Mouse (Mus musculus) heart, adult 2 months (tissue): Measurements from ENCODE around the gene Cutal. TPM values are rescaled to one million over a fixed set of nuclear protein-coding genes. Genes with fewer than 3 reads are reported as not detected.

Experiments
- DNase-seq, 2 experiments: peaks; one replicate each; pipeline ENCODE4 v3.0.0; 2021
- H3K27ac ChIP-seq: fragments of 200-600 bp; 2 replicates; pipeline ENCODE4 v1.8.1; 2022
- H3K27me3 ChIP-seq: fragments of 200-500 bp; 2 replicates; pipeline ENCODE4 v1.6.1; 2012; ENCODE audit warnings: mild to moderate bottlenecking, low read length, inconsistent platforms, mixed read lengths; ENCODE audit not compliant: control insufficient read depth, insufficient read depth
- H3K36me3 ChIP-seq: fragments of 200-500 bp; 2 replicates; pipeline ENCODE4 v1.6.1; 2012; ENCODE audit warnings: low read length, inconsistent platforms; ENCODE audit not compliant: control insufficient read depth, insufficient read depth
- H3K4me1 ChIP-seq: fragments of 200-500 bp; 2 replicates; pipeline ENCODE4 v1.6.1; 2011; ENCODE audit warnings: low read length; ENCODE audit not compliant: control insufficient read depth, insufficient read depth
- H3K4me3 ChIP-seq: fragments of 200-600 bp; 2 replicates; pipeline ENCODE4 v1.8.1; 2022
- H3K79me2 ChIP-seq: fragments of 200-500 bp; replicated peaks from 2 replicates; pipeline ENCODE4 v1.6.1; 2012; ENCODE audit warnings: mild to moderate bottlenecking, inconsistent platforms, low read length, moderate library complexity, mixed read lengths; ENCODE audit not compliant: control insufficient read depth, insufficient read depth
- H3K9ac ChIP-seq: fragments of 200-500 bp; 2 replicates; pipeline ENCODE4 v1.6.1; 2012; ENCODE audit warnings: low read depth, mild to moderate bottlenecking, control low read depth, inconsistent platforms, low read length, mixed read lengths
- CTCF ChIP-seq: fragments of 200-600 bp; IDR thresholded peaks from 2 replicates; pipeline ENCODE4 v1.8.1; 2022; ENCODE audit warnings: antibody characterized with exemption, mild to moderate bottlenecking, moderate library complexity
- EP300 ChIP-seq: fragments of 200-500 bp; IDR thresholded peaks from 2 replicates; pipeline ENCODE4 v1.6.1; 2011; ENCODE audit warnings: low read depth, low read length, control low read depth; ENCODE audit not compliant: insufficient read depth
- POLR2A ChIP-seq: fragments of 200-500 bp; IDR thresholded peaks from 2 replicates; pipeline ENCODE4 v1.6.1; 2011; ENCODE audit warnings: mild to moderate bottlenecking, low read depth, low read length, control low read depth; ENCODE audit not compliant: insufficient read depth
- WGBS: fragments of 180-500 bp; shearing (Covaris S2); methylation state at CpG from one replicate; pipeline ENCODE4 v1.1.7; 2018; 5-methylcytosine and 5-hydroxymethylcytosine counted together
- intact Hi-C: fragments of 180-260 bp; cut with DNase I; formaldehyde crosslinking; loops from one replicate; pipeline ENCODE4 v1.15.1; 2025
- polyA plus RNA-seq: library from polyadenylated mRNA; depleted of rRNA; stranded (reverse); fragments of >200 nt; gene quantifications from 2 replicates; pipeline ENCODE4 v1.2.3, GENCODE M21; 2012
- total RNA-seq, 2 experiments: library from RNA; stranded (reverse); gene quantifications; 2 replicates each; pipeline ENCODE4 v1.2.3; 2021

The Cutal gene
- total and polyA plus RNA-seq, 3 experiments, result 0.37 to 1.7 (median 0.61) TPM

DNA sequence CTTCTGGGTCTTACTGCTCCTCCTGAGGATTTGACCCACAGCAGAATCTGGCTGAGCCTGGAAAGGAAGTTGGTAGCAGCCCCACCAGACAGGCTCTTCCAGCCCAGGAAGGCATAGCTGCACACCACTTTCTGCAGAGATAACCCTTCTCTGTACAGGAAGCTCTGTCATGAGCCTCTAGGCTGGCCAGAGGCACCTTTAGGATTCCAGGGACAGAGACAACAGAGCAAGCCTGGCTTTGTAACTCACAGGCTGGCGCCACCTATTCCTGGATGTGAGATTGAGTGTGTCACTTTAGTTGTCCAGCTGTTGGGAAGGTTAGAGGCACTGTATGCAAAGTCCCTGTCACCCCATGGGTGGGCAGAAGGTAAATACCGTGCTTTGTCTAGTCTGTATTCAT is 40.9 kb downstream of the Cutal start:
- Histone ChIP-seq H3K27ac (no peak overlapping the region), H3K4me1 (peaks cover 1% of the 10 kb centered on the region; the same call in 1 of the 2 replicates), H3K4me3 (no peak overlapping the region), H3K27me3 (no peaks in the 10 kb centered on the region), H3K9ac (no peak overlapping the region), H3K36me3 (no peaks in the 10 kb centered on the region), H3K79me2 (no peaks in the 10 kb centered on the region)
- no peak for DNase-seq
- no peak for TF ChIP-seq POLR2A
- no peak for TF ChIP-seq EP300
- TF ChIP-seq CTCF, result no peak
- intact Hi-C loops, result no loop called here
- 81% methylated on average over 2 of the region's 2 CpGs for WGBS

DNA sequence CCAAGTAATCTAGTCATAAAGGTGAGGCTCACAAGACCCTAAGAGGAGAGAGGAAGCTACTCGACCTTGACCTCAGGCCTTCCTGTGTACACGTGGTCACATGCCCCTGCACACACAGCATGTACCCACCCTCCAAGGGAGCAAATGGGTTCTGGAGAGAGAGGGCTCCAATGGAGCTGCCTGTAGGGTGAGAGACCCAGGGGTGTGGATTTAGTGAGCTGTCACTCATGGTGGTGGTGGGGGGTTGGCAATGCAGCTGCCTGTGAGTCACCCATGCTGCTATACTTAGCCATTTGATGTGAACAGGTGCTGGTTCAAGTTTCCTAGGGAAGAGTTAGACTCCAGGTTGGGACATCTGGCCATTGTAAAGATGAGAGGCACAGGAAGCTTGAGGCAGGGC is 45.9 kb downstream of the Cutal start:
- H3K9ac ChIP-seq, result no peak overlapping the region
- no peaks in the 10 kb centered on the region for H3K27me3 ChIP-seq
- DNase-seq, result no peak
- H3K36me3 ChIP-seq, result no peaks in the 10 kb centered on the region
- no peaks in the 10 kb centered on the region for H3K79me2 ChIP-seq
- no peak overlapping the region for H3K27ac ChIP-seq
- TF ChIP-seq POLR2A (no peak), EP300 (no peak), CTCF (no peak)
- no peaks in the 10 kb centered on the region for H3K4me1 ChIP-seq
- H3K4me3 ChIP-seq, result no peak overlapping the region
- intact Hi-C loops, result no loop called here
- 35% methylated on average over 2 of the region's 2 CpGs for WGBS

DNA sequence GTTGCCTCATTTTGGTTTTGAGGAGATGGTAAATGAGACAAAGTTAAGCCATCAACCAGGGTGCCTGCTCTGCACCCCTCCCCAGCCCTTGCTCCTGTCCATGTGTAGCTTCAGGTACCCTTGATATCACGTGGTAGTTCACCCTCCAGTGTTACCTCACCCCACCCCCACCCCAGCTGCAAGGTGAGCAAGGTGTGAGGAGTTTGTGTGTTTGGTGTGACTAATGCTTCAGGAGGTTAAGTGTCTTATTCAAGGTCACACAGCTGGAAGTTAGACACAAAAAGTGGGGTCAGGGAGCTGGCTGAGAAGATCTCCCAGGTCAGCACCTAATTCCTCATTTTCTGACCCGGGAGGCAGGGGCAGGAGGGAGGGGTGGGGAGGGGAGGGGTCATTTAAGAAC is 48.5 kb downstream of the Cutal start:
- Histone ChIP-seq H3K27me3 (no peaks in the 10 kb centered on the region), H3K79me2 (no peaks in the 10 kb centered on the region), H3K4me3 (no peak overlapping the region), H3K36me3 (no peaks in the 10 kb centered on the region), H3K27ac (no peak overlapping the region), H3K9ac (no peak overlapping the region), H3K4me1 (no peaks in the 10 kb centered on the region)
- TF ChIP-seq EP300, result no peak
- TF ChIP-seq POLR2A, result no peak
- no peak for TF ChIP-seq CTCF
- WGBS, result 25% methylated on average over 2 of the region's 2 CpGs
- no peak for DNase-seq
- intact Hi-C loops, result no loop called here

DNA sequence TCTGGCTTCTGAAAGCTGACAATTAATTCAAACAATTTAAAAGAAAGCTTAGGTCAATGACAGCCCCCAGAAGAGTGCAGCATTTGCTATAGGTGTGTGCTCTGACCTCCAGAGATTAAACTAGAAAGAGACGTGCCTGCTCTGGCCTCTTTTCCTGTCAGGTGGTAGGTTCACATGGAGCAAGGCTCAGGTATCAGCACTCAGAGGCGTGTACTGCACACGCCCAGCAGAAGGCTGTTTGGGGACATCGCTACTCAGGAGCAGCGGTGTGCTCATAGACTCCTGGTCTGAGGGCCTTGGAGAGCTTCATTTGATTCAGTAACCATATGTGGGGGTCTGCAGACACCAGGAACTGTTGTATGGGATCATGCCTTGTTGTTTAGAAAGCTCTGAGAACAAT is 53.1 kb downstream of the Cutal start:
- no peak for DNase-seq
- no peaks in the 10 kb centered on the region for H3K36me3 ChIP-seq
- TF ChIP-seq CTCF (no peak), EP300 (no peak), POLR2A (no peak)
- WGBS, result 80% methylated on average over 5 of the region's 5 CpGs
- no peak overlapping the region for H3K27ac ChIP-seq
- no peaks in the 10 kb centered on the region for H3K4me1 ChIP-seq
- H3K79me2 ChIP-seq, result no peaks in the 10 kb centered on the region
- H3K4me3 ChIP-seq, result no peak overlapping the region
- H3K9ac ChIP-seq, result no peak overlapping the region
- intact Hi-C loops, result no loop called here
- H3K27me3 ChIP-seq, result no peaks in the 10 kb centered on the region

DNA sequence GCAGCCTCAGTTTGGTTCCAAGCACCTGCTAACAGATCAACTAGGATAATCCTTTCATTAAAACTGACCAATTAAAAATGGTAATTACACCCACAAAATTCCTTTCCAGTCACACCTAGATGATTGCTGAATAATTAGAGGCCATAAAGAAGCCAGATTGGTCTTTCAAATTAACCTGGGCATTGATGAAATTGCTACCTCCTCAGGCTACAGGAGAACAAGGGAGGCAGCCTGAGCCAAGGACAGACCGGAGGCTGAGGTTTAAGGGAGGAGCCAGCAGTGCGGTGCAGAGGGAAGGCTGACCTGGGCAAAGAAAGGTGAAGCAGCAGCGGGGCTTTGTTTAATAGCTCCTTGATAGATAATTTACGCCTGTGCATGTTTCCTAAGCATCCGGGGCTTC is 63.3 kb downstream of the Cutal start:
- 68% methylated on average over 5 of the region's 5 CpGs for WGBS
- TF ChIP-seq CTCF (no peak), EP300 (no peak), POLR2A (no peak)

DNA sequence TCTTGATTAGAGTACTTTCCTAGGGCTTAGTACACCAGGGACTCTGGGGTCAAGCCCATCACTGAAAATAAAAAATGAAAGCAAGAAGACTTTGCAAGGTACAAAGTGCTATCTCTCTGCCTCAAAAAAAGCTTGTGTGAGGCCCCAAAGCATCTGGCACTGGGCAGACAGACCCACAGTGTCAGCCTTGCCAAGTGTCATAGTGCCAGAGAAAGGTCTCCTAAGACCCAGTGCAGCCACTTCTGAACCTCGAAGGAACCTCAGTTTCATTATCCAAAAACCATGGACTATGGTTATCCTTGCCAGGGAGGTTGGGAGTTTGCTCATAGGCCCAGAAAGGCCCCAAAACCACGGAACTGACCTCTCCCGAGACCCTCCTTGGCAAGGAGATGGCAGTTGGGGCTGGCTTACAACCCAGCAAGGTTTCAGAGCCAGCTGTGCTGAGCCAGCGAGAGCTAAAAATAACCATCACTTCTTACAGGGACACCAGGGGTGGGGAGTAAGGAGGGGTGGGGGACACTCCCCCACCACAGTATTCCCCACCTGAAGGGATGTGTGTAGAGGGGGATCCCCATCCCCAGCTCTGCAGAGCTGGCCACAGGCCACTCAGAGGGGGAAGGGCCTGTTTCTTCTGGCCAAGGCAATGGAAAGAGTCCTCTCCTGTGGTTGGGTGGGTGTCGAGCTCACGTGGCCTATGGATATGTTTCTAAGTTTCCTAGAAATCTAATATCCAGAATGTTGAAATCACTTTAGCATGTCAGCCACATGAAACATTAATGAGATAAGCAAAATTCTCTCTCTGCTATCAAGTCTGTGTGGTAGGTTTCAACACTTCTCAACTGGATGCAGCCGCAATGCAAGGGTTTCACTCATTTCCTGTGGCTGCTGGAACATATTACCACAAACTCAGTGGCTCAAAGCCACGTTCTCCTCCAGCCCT is 64.3 kb downstream of the Cutal start:
- no peak overlapping the region for H3K9ac ChIP-seq
- TF ChIP-seq CTCF (no peak), POLR2A (no peak), EP300 (no peak)
- H3K79me2 ChIP-seq, result no peaks in the 10 kb centered on the region
- no peaks in the 10 kb centered on the region for H3K27me3 ChIP-seq
- 23% methylated on average over 8 of the region's 8 CpGs for WGBS
- peak; percentile 49 to 59 for DNase-seq
- no peaks in the 10 kb centered on the region for H3K36me3 ChIP-seq
- peak overlapping the region; percentile 38 for H3K27ac ChIP-seq
- H3K4me1 ChIP-seq, result peaks cover 7% of the 10 kb centered on the region; the same call in 1 of the 2 replicates
- intact Hi-C loops, result no loop called here
- no peak overlapping the region for H3K4me3 ChIP-seq

More for the DNA sequence above, 63.3 kb downstream of the Cutal start:
- Histone ChIP-seq H3K79me2 (no peaks in the 10 kb centered on the region), H3K9ac (no peak overlapping the region), H3K27me3 (no peaks in the 10 kb centered on the region), H3K36me3 (no peaks in the 10 kb centered on the region), H3K4me3 (no peak overlapping the region), H3K27ac (no peak overlapping the region), H3K4me1 (peaks cover 7% of the 10 kb centered on the region; the same call in 1 of the 2 replicates)
- DNase-seq, result no peak
- intact Hi-C loops, result no loop called here
